Mouse (Mus musculus) heart, postnatal 0 days (tissue): ENCODE results near the gene Ptpdc1. TPM values are rescaled to one million over a fixed set of nuclear protein-coding genes. Genes with fewer than 3 reads are reported as not detected.
A peak's percentile ranks its signal among the peaks of the same experiment; 100 is the strongest.

Experiments used
- ATAC-seq: fragments of 200-750 bp; cut with Nextera tagmentation; 2 replicates; pipeline ENCODE4 v1.8.0; 2017; ENCODE audit warnings: low read depth, moderate number of reproducible peaks, moderate library complexity; ENCODE audit not compliant: insufficient read depth
- DNase-seq: peaks from one replicate; pipeline ENCODE4 v3.0.0-alpha.2; 2016; ENCODE audit warnings: low spot score
- H3K27ac ChIP-seq: fragments of 300-500 bp; sonication (generic); 2 replicates; pipeline ENCODE4 v1.5.1; 2014; ENCODE audit warnings: low read depth, mild to moderate bottlenecking
- H3K27me3 ChIP-seq: fragments of 300-500 bp; sonication (generic); 2 replicates; pipeline ENCODE4 v1.6.1; 2014; ENCODE audit warnings: low read length, mixed read lengths; ENCODE audit not compliant: control insufficient read depth, insufficient read depth
- H3K36me3 ChIP-seq: fragments of 300-500 bp; sonication (generic); replicated peaks from 2 replicates; pipeline ENCODE4 v1.6.1; 2014; ENCODE audit warnings: low read length, mixed read lengths; ENCODE audit not compliant: control insufficient read depth, insufficient read depth
- H3K4me1 ChIP-seq: fragments of 300-500 bp; sonication (generic); 2 replicates; pipeline ENCODE4 v1.6.1; 2014; ENCODE audit warnings: antibody characterized with exemption; ENCODE audit not compliant: control insufficient read depth, insufficient read depth
- H3K4me2 ChIP-seq: fragments of 300-500 bp; sonication (generic); 2 replicates; pipeline ENCODE4 v1.6.1; 2014; ENCODE audit warnings: low read depth, mild to moderate bottlenecking, low read length, moderate library complexity
- H3K4me3 ChIP-seq: fragments of 300-500 bp; sonication (generic); 2 replicates; pipeline ENCODE4 v1.5.1; 2014; ENCODE audit warnings: low read depth, low read length
- H3K9ac ChIP-seq: fragments of 300-500 bp; sonication (generic); replicated peaks from 2 replicates; pipeline ENCODE4 v1.6.1; 2014; ENCODE audit warnings: low read depth, low read length, mixed read lengths
- H3K9me3 ChIP-seq: fragments of 300-500 bp; sonication (generic); replicated peaks from 2 replicates; pipeline ENCODE4 v1.6.1; 2016; ENCODE audit warnings: low read length; ENCODE audit not compliant: control insufficient read depth
- CTCF ChIP-seq: IDR thresholded peaks from 2 replicates; pipeline ENCODE4 v1.5.1; 2016; ENCODE audit warnings: antibody characterized with exemption, control low read depth, low read depth
- EP300 ChIP-seq: IDR thresholded peaks from 2 replicates; pipeline ENCODE4 v1.6.1; 2016; ENCODE audit warnings: antibody characterized with exemption, low read depth
- WGBS: fragments of 180-500 bp; shearing (Covaris S2); extraction: QIAGEN DNeasy Blood & Tissue Kit; methylation state at CpG from one replicate; pipeline ENCODE4 v1.1.7; 2014; 5-methylcytosine and 5-hydroxymethylcytosine counted together
- microRNA counts: library from miRNA; unstranded; fragments of <30 nt; microRNA quantifications from one replicate; lab custom pipeline; 2015
- microRNA-seq: library from miRNA; unstranded; fragments of <30 nt; microRNA quantifications from one replicate; pipeline ENCODE4, GENCODE M21; 2016
- polyA plus RNA-seq: library from polyadenylated mRNA; unstranded; fragments of >200 nt; fragmentation: Nextera tagmentation; extraction: Ambion mirVana; gene quantifications from 2 replicates; pipeline ENCODE4 v1.2.1, GENCODE M21; 2015
- total RNA-seq: library from RNA; depleted of rRNA; stranded (reverse); fragments of >200 nt; gene quantifications from 2 replicates; pipeline ENCODE4 v1.2.3, GENCODE M21; 2014; ENCODE audit warnings: low replicate concordance; rRNA removed

Gene Ptpdc1
- total and polyA plus RNA-seq, 2 experiments from 2014 or later = 3.1 to 5.6 TPM

DNA sequence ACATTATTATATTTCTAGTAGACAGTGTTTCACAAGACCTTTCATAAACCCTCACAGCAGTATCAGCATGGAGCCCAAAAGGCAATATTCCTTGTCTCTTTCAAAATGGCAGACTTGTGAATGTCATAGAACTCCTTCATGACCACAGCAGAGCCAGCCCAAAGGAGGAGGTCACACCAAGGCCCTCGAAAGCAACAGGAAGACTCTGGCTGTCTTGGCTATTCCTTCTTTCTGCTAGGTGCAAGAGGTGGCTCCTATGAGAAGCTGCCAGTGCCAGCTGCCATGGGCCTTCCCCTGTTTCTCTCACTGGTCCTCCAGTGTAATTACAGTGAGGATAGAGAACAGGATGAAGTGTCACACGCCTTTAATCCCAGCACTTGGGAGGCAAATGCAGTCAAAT, 96.4 kb downstream of the Ptpdc1 start:
- Histone ChIP-seq H3K9me3 (no peaks in the 10 kb centered on the region), H3K36me3 (no peaks in the 10 kb centered on the region), H3K4me2 (no peak overlapping the region), H3K27me3 (no peaks in the 10 kb centered on the region), H3K27ac (no peak overlapping the region), H3K4me3 (no peak overlapping the region), H3K4me1 (no peaks in the 10 kb centered on the region), H3K9ac (no peak overlapping the region)
- no peak for ATAC-seq
- TF ChIP-seq EP300 (no peak), CTCF (no peak)
- DNase-seq = peak; percentile 4
- 35% methylated on average over 2 of the region's 2 CpGs for WGBS

- Histone ChIP-seq H3K4me2 (no peak overlapping the region), H3K36me3 (no peaks in the 10 kb centered on the region), H3K4me3 (no peak overlapping the region), H3K9me3 (no peaks in the 10 kb centered on the region), H3K4me1 (no peaks in the 10 kb centered on the region), H3K27me3 (no peaks in the 10 kb centered on the region), H3K27ac (no peak overlapping the region), H3K9ac (no peak overlapping the region)
- peak; percentile 61 for DNase-seq
- TF ChIP-seq EP300 (no peak), CTCF (peak; percentile 90)
- WGBS = 49% methylated on average over 15 of the region's 15 CpGs
- peak; percentile 71 for ATAC-seq
These were observed 97.2 kb downstream of the Ptpdc1 start for GRCm38 (mm10) chr13:48528123-48528871.

MicroRNAs encoded within 50 kb of the gene (microRNA counts, 519-probe panel; counts per million panel counts)
- 9,394 counts per million, percentile 98 among the panel's probes with 10 or more counts for microRNA mmu-let-7a (lab: Ali Mortazavi, UCI)
- microRNA mmu-let-7d (lab: Ali Mortazavi, UCI) = 9,527 counts per million, percentile 98 among the panel's probes with 10 or more counts
- 8,085 counts per million, percentile 92 among the panel's probes with 10 or more counts for microRNA mmu-let-7f (lab: Ali Mortazavi, UCI)

Small RNAs within 50 kb of the gene (microRNA-seq; reads per million reads assigned to microRNA genes)
- gene Gm24111 = not detected
- 200 reads per million, percentile 65 among the genes with 10 or more reads in this experiment for gene Mirlet7a-1
- 15,740 reads per million, percentile 96 among the genes with 10 or more reads in this experiment for gene Mirlet7d
- not detected for gene Mirlet7f-1

Other genes with a start within 250 kb of the Ptpdc1 start
- 3.8 and 4.3 TPM in 2 replicates for gene Zfp169, start 112.2 kb downstream of the Ptpdc1 start, total RNA-seq
- 0.93 and 1.0 TPM in 2 replicates for gene Zfp169, start 112.2 kb downstream of the Ptpdc1 start, polyA plus RNA-seq
- not detected in 2 replicates for gene A830005F24Rik, start 112.1 kb downstream of the Ptpdc1 start, total RNA-seq
- 0.20 and 0.21 TPM in 2 replicates for gene A830005F24Rik, start 112.1 kb downstream of the Ptpdc1 start, polyA plus RNA-seq
- not detected in 2 replicates for gene Barx1, start 37.3 kb upstream of the Ptpdc1 start, total RNA-seq
- gene Barx1, start 37.3 kb upstream of the Ptpdc1 start, polyA plus RNA-seq = 0.08 TPM in 1 of 2 replicates, not detected in the other
- gene Phf2, start 245.5 kb upstream of the Ptpdc1 start, total RNA-seq = 12.7 and 17.9 TPM in 2 replicates
- gene Phf2, start 245.5 kb upstream of the Ptpdc1 start, polyA plus RNA-seq = 2.3 and 2.6 TPM in 2 replicates